Mouse (Mus musculus) MEL (cell line): ENCODE results near the gene Zc3h10. TPM values are rescaled to one million over a fixed set of nuclear protein-coding genes. Genes with fewer than 3 reads are reported as not detected.
A peak's percentile ranks its signal among the peaks of the same experiment; 100 is the strongest.

Experiments used
- DNase-seq: peaks from one replicate; pipeline ENCODE4 v3.0.0; 2011; ENCODE audit warnings: low read depth, low spot score
- H3K27ac ChIP-seq: 2 replicates; pipeline ENCODE4 v1.5.1; 2012; ENCODE audit warnings: low read depth, mild to moderate bottlenecking, control low read depth, low read length, moderate library complexity; ENCODE audit not compliant: control insufficient read depth
- H3K27me3 ChIP-seq, 2 experiments: fragments of 150-350 bp in 1 of 2; sonication (generic) in 1 of 2; 2 replicates each; pipeline ENCODE4 v1.6.1; 2012; ENCODE audit warnings: low read length in 2 of 2, mild to moderate bottlenecking in 2 of 2, improper control_type of control experiment in 1 of 2, moderate library complexity in 1 of 2; ENCODE audit not compliant: insufficient read depth in 2 of 2, control insufficient read depth in 1 of 2
- H3K36me3 ChIP-seq, 2 experiments: 2 replicates each; pipeline ENCODE4 v1.6.1; 2012 to 2014; ENCODE audit warnings: low read length in 2 of 2, improper control_type of control experiment in 1 of 2, inconsistent platforms in 1 of 2, mild to moderate bottlenecking in 1 of 2; ENCODE audit not compliant: insufficient read depth in 2 of 2, control insufficient read depth in 1 of 2
- H3K4me1 ChIP-seq, 2 experiments: fragments of 150-350 bp in 1 of 2; sonication (generic) in 1 of 2; 2 replicates each; pipeline ENCODE4 v1.6.1; 2012; ENCODE audit warnings: low read length in 2 of 2, improper control_type of control experiment in 1 of 2, mild to moderate bottlenecking in 1 of 2; ENCODE audit not compliant: insufficient read depth in 2 of 2, control insufficient read depth in 1 of 2
- H3K4me3 ChIP-seq, 2 experiments: fragments of 150-350 bp in 1 of 2; sonication (generic) in 1 of 2; 2 replicates each; pipeline ENCODE4 v1.5.1; 2012; ENCODE audit warnings: low read depth in 2 of 2, low read length in 2 of 2, mild to moderate bottlenecking in 2 of 2, moderate library complexity in 2 of 2, control low read depth in 1 of 2, improper control_type of control experiment in 1 of 2; ENCODE audit not compliant: control insufficient read depth in 1 of 2, insufficient read depth in 1 of 2
- H3K79me2 ChIP-seq: 2 replicates; pipeline ENCODE4 v1.6.1; 2012; ENCODE audit warnings: mild to moderate bottlenecking, low read length, moderate library complexity; ENCODE audit not compliant: control insufficient read depth, poor library complexity, insufficient read depth
- H3K9ac ChIP-seq: 2 replicates; pipeline ENCODE4 v1.6.1; 2012; ENCODE audit warnings: low read depth, mild to moderate bottlenecking, control low read depth, low read length, moderate library complexity; ENCODE audit not compliant: control insufficient read depth, poor library complexity, severe bottlenecking
- H3K9me3 ChIP-seq: fragments of 150-350 bp; sonication (generic); replicated peaks from 2 replicates; pipeline ENCODE4 v1.6.1; 2012; ENCODE audit warnings: mild to moderate bottlenecking, low read length, improper control_type of control experiment, moderate library complexity; ENCODE audit not compliant: insufficient read depth
- CHD1 ChIP-seq: IDR thresholded peaks from 2 replicates; pipeline ENCODE4 v1.6.1; 2012; ENCODE audit warnings: low read depth, mild to moderate bottlenecking, inconsistent platforms, low read length, improper control_type of control experiment
- CHD2 ChIP-seq: IDR thresholded peaks from 2 replicates; pipeline ENCODE4 v1.6.1; 2011; ENCODE audit warnings: low read length, improper control_type of control experiment
- CTCF ChIP-seq, 3 experiments: IDR thresholded peaks in 2 of 3; conservative IDR thresholded peaks in 1 of 3; 2 replicates each; pipeline ENCODE4 v1.5.1; 2011 to 2012; ENCODE audit warnings: low read length in 3 of 3, low read depth in 2 of 3, mild to moderate bottlenecking in 2 of 3, improper control_type of control experiment in 1 of 3, inconsistent platforms in 1 of 3, mixed read lengths in 1 of 3, moderate library complexity in 1 of 3; ENCODE audit not compliant: control insufficient read depth in 1 of 3, insufficient read depth in 1 of 3, poor library complexity in 1 of 3, severe bottlenecking in 1 of 3
- E2F4 ChIP-seq: IDR thresholded peaks from 2 replicates; pipeline ENCODE4 v1.6.1; 2011; ENCODE audit warnings: low read depth, low read length, improper control_type of control experiment, borderline replicate concordance
- ELF1 ChIP-seq: IDR thresholded peaks from 2 replicates; pipeline ENCODE4 v1.6.1; 2014; ENCODE audit warnings: low read depth, mild to moderate bottlenecking, inconsistent platforms, low read length, improper control_type of control experiment, moderate library complexity
- EP300 ChIP-seq, 2 experiments: IDR thresholded peaks; 2 replicates each; pipeline ENCODE4 v1.6.1; 2011; ENCODE audit warnings: improper control_type of control experiment in 2 of 2, low read length in 2 of 2, low read depth in 1 of 2, mild to moderate bottlenecking in 1 of 2
- ETS1 ChIP-seq: IDR thresholded peaks from 2 replicates; pipeline ENCODE4 v1.6.1; 2012; ENCODE audit warnings: low read depth, mild to moderate bottlenecking, inconsistent platforms, low read length, improper control_type of control experiment, moderate library complexity
- GABPA ChIP-seq: IDR thresholded peaks from 2 replicates; pipeline ENCODE4 v1.6.1; 2012; ENCODE audit warnings: low read depth, mild to moderate bottlenecking, inconsistent platforms, low read length, improper control_type of control experiment, moderate library complexity
- GATA1 ChIP-seq: IDR thresholded peaks from 2 replicates; pipeline ENCODE4 v1.6.1; 2011; ENCODE audit warnings: low read depth, low read length, improper control_type of control experiment
- HCFC1 ChIP-seq: IDR thresholded peaks from 2 replicates; pipeline ENCODE4 v1.6.1; 2012; ENCODE audit warnings: low read depth, mild to moderate bottlenecking, inconsistent platforms, low read length, improper control_type of control experiment, moderate library complexity
- JUND ChIP-seq: IDR thresholded peaks from 2 replicates; pipeline ENCODE4 v1.6.1; 2011; ENCODE audit warnings: low read depth, mild to moderate bottlenecking, improper control_type of control experiment, low read length
- KAT2A ChIP-seq: conservative IDR thresholded peaks from 2 replicates; pipeline ENCODE4 v1.6.1; 2012; ENCODE audit warnings: low read depth, low read length, improper control_type of control experiment, inconsistent platforms
- MAFK ChIP-seq: IDR thresholded peaks from 2 replicates; pipeline ENCODE4 v1.6.1; 2011; ENCODE audit warnings: low read depth, mild to moderate bottlenecking, low read length, improper control_type of control experiment, borderline replicate concordance
- MAX ChIP-seq: IDR thresholded peaks from 2 replicates; pipeline ENCODE4 v1.6.1; 2011; ENCODE audit warnings: low read length, improper control_type of control experiment
- MAZ ChIP-seq: IDR thresholded peaks from 2 replicates; pipeline ENCODE4 v1.6.1; 2012; ENCODE audit warnings: low read depth, mild to moderate bottlenecking, inconsistent platforms, low read length, improper control_type of control experiment
- MEF2A ChIP-seq: IDR thresholded peaks from 2 replicates; pipeline ENCODE4 v1.6.1; 2014; ENCODE audit warnings: low read depth, mild to moderate bottlenecking, inconsistent platforms, low read length, improper control_type of control experiment; ENCODE audit not compliant: poor library complexity, insufficient replicate concordance, severe bottlenecking; ENCODE audit errors: extremely low read depth
- MXI1 ChIP-seq: IDR thresholded peaks from 2 replicates; pipeline ENCODE4 v1.6.1; 2011; ENCODE audit warnings: mild to moderate bottlenecking, low read depth, low read length, improper control_type of control experiment
- MYB ChIP-seq: IDR thresholded peaks from 2 replicates; pipeline ENCODE4 v1.6.1; 2011; ENCODE audit warnings: mild to moderate bottlenecking, low read depth, low read length, improper control_type of control experiment
- MYC ChIP-seq: IDR thresholded peaks from 2 replicates; pipeline ENCODE4 v1.6.1; 2011; ENCODE audit warnings: low read depth, mild to moderate bottlenecking, low read length, improper control_type of control experiment, moderate library complexity
- NELFE ChIP-seq: IDR thresholded peaks from 2 replicates; pipeline ENCODE4 v1.6.1; 2011; ENCODE audit warnings: low read depth, low read length, improper control_type of control experiment
- NRF1 ChIP-seq: IDR thresholded peaks from 2 replicates; pipeline ENCODE4 v1.6.1; 2014; ENCODE audit warnings: low read depth, mild to moderate bottlenecking, inconsistent platforms, low read length, improper control_type of control experiment, moderate library complexity; ENCODE audit not compliant: poor library complexity, insufficient read depth, severe bottlenecking
- POLR2A ChIP-seq, 2 experiments: IDR thresholded peaks; 2 replicates each; pipeline ENCODE4 v1.6.1; 2011 to 2012; ENCODE audit warnings: low read length in 2 of 2, mild to moderate bottlenecking in 2 of 2, control low read depth in 1 of 2, improper control_type of control experiment in 1 of 2, low read depth in 1 of 2, moderate library complexity in 1 of 2; ENCODE audit not compliant: control insufficient read depth in 1 of 2, insufficient read depth in 1 of 2, poor library complexity in 1 of 2
- POLR2AphosphoS2 ChIP-seq: IDR thresholded peaks from 2 replicates; pipeline ENCODE4 v1.6.1; 2011; ENCODE audit warnings: low read length, improper control_type of control experiment
- POLR2AphosphoS5 ChIP-seq: IDR thresholded peaks from 2 replicates; pipeline ENCODE4 v1.6.1; 2012; ENCODE audit warnings: low read depth, borderline replicate concordance, mild to moderate bottlenecking, inconsistent platforms, low read length, moderate library complexity, mixed read lengths
- RAD21 ChIP-seq: IDR thresholded peaks from 2 replicates; pipeline ENCODE4 v1.6.1; 2011; ENCODE audit warnings: mild to moderate bottlenecking, low read depth, low read length, improper control_type of control experiment
- RCOR1 ChIP-seq: IDR thresholded peaks from 2 replicates; pipeline ENCODE4 v1.6.1; 2012; ENCODE audit warnings: low read depth, mild to moderate bottlenecking, inconsistent platforms, low read length, improper control_type of control experiment
- SIN3A ChIP-seq: IDR thresholded peaks from 2 replicates; pipeline ENCODE4 v1.6.1; 2012; ENCODE audit warnings: low read length, improper control_type of control experiment, inconsistent platforms
- SMC3 ChIP-seq: IDR thresholded peaks from 2 replicates; pipeline ENCODE4 v1.6.1; 2011; ENCODE audit warnings: low read depth, low read length, improper control_type of control experiment
- TAL1 ChIP-seq: IDR thresholded peaks from 2 replicates; pipeline ENCODE4 v1.6.1; 2012; ENCODE audit warnings: mild to moderate bottlenecking, inconsistent platforms, low read length, moderate library complexity, mixed read lengths
- TBP ChIP-seq: IDR thresholded peaks from 2 replicates; pipeline ENCODE4 v1.8.0; 2011; ENCODE audit warnings: low read depth, low read length, improper control_type of control experiment
- TCF12 ChIP-seq: IDR thresholded peaks from 2 replicates; pipeline ENCODE4 v1.6.1; 2014; ENCODE audit warnings: low read depth, mild to moderate bottlenecking, inconsistent platforms, low read length, improper control_type of control experiment, moderate library complexity
- UBTF ChIP-seq: IDR thresholded peaks from 2 replicates; pipeline ENCODE4 v1.6.1; 2012; ENCODE audit warnings: low read depth, mild to moderate bottlenecking, inconsistent platforms, low read length, improper control_type of control experiment, moderate library complexity, borderline replicate concordance; ENCODE audit not compliant: insufficient read depth
- USF1 ChIP-seq: IDR thresholded peaks from 2 replicates; pipeline ENCODE4 v1.6.1; 2014; ENCODE audit warnings: low read depth, mild to moderate bottlenecking, inconsistent platforms, low read length, improper control_type of control experiment, moderate library complexity
- USF2 ChIP-seq, 2 experiments: IDR thresholded peaks; 2 replicates each; pipeline ENCODE4 v1.6.1; 2011 to 2012; ENCODE audit warnings: improper control_type of control experiment in 2 of 2, low read length in 2 of 2, borderline replicate concordance in 1 of 2, inconsistent platforms in 1 of 2, low read depth in 1 of 2, mild to moderate bottlenecking in 1 of 2; ENCODE audit not compliant: insufficient read depth in 1 of 2
- ZC3H11A ChIP-seq: IDR thresholded peaks from 2 replicates; pipeline ENCODE4 v1.6.1; 2012; ENCODE audit warnings: low read depth, mild to moderate bottlenecking, inconsistent platforms, low read length, improper control_type of control experiment
- ZKSCAN1 ChIP-seq: IDR thresholded peaks from 2 replicates; pipeline ENCODE4 v1.6.1; 2012; ENCODE audit warnings: low read depth, mild to moderate bottlenecking, inconsistent platforms, low read length, improper control_type of control experiment, moderate library complexity
- ZMIZ1 ChIP-seq: IDR thresholded peaks from 2 replicates; pipeline ENCODE4 v1.6.1; 2012; ENCODE audit warnings: low read depth, mild to moderate bottlenecking, inconsistent platforms, low read length, improper control_type of control experiment, moderate library complexity
- ZNF384 ChIP-seq: IDR thresholded peaks from 2 replicates; pipeline ENCODE4 v1.6.1; 2012; ENCODE audit warnings: low read depth, mild to moderate bottlenecking, inconsistent platforms, low read length, improper control_type of control experiment
- polyA plus RNA-seq, 2 experiments: library from polyadenylated mRNA; stranded (reverse) in 1 of 2; unstranded in 1 of 2; fragments of >175 nt in 1 of 2; fragments of >200 nt in 1 of 2; gene quantifications; 2 replicates each; pipeline versions ENCODE4 v1.2.1 to v1.2.4; 2012; ENCODE audit warnings: low replicate concordance in 2 of 2, low read depth in 1 of 2; ENCODE audit not compliant: insufficient read length in 2 of 2, insufficient read depth in 1 of 2, missing spikeins in 1 of 2
- total RNA-seq: library from RNA; depleted of rRNA; stranded (reverse); fragments of 300-350 nt; gene quantifications from 2 replicates; pipeline ENCODE4 v1.2.3, GENCODE M21; 2012

Zc3h10 gene
- total and polyA plus RNA-seq, 3 experiments: 14.6 to 17.3 TPM; not detected in 1

DNA sequence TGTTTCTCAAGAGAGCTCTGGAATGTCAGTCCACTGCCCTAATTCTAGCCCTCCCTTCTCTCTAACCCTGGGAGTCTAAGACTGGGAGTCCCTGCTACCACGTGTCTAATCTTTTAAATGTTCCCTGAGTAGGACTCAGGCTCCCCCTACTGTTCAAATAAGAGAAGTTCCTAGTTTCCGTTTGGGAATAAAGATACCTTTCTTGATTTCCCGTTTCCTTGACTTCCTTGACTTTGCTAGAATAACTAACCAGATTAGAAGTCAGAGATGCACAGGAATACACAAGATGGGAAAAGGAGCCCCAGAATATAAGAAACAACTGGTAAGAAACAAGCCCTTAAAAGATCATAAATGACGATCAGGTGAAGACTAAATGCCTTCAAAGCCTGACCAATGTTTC lies 1.2 kb downstream of the Zc3h10 start:
- H3K79me2 ChIP-seq: peaks cover 18% of the 10 kb centered on the region
- no peaks in the 10 kb centered on the region for H3K27me3 ChIP-seq
- TF ChIP-seq CHD2 (no peak), POLR2AphosphoS2 (no peak), ELF1 (no peak), E2F4 (no peak), MAX (peak; percentile 96), ZKSCAN1 (no peak), CTCF (IDR thresholded peaks at IDR 0.05 in 2 of 3, conservative IDR thresholded peaks at IDR 0.05 in 1 of 3; ENCODE audit: control insufficient read depth in 1 of 3, insufficient read depth in 1 of 3, low read depth in 2 of 3, low read length in 3 of 3, poor library complexity in 1 of 3, severe bottlenecking in 1 of 3) (peak; percentile 14 to 93 (median 77); a peak in 4 of 6 replicates), ZC3H11A (peak; percentile 71), ZNF384 (no peak), KAT2A (no peak), MXI1 (peak; percentile 99), ZMIZ1 (no peak), MYC (peak; percentile 100), MEF2A (no peak), TBP (0 out of 2 replicates have a peak, but pooled peaks have one; percentile 39), GABPA (no peak), UBTF (no peak), MYB (no peak), NRF1 (no peak), RAD21 (peak; percentile 90), RCOR1 (no peak), TCF12 (no peak), POLR2AphosphoS5 (no peak), ETS1 (0 out of 2 replicates have a peak, but pooled peaks have one; percentile 11), SMC3 (peak; percentile 81), GATA1 (peak; percentile 22; the same call in 1 of the 2 replicates), TAL1 (no peak), NELFE (no peak), JUND (no peak), HCFC1 (peak; percentile 65), MAFK (no peak), USF2 (IDR thresholded peaks at IDR 0.05; ENCODE audit: borderline replicate concordance in 1 of 2, insufficient read depth in 1 of 2, low read depth in 1 of 2, low read length in 2 of 2) (no peak), USF1 (peak; percentile 89), CHD1 (no peak), SIN3A (peak; percentile 96), MAZ (no peak), POLR2A (IDR thresholded peaks at IDR 0.05; ENCODE audit: control insufficient read depth in 1 of 2, insufficient read depth in 1 of 2, low read depth in 1 of 2, low read length in 2 of 2, poor library complexity in 1 of 2) (peak in 1 of 2 experiments; percentile 37; a peak in 1 of 4 replicates), EP300 (IDR thresholded peaks at IDR 0.05; ENCODE audit: low read depth in 1 of 2, low read length in 2 of 2) (no peak)

More for the DNA sequence above, 1.2 kb downstream of the Zc3h10 start:
- H3K4me1 ChIP-seq: peaks cover 0 to 16% of the 10 kb centered on the region in 2 experiments; a peak in 2 of 4 replicates
- peak; percentile 84 for DNase-seq
- no peaks in the 10 kb centered on the region for H3K9me3 ChIP-seq
- H3K4me3 ChIP-seq: peak overlapping the region; percentile 75 to 96
- H3K36me3 ChIP-seq: peaks cover 0 to 8% of the 10 kb centered on the region in 2 experiments; a peak in 2 of 4 replicates
- H3K9ac ChIP-seq: peak overlapping the region; percentile 84
- H3K27ac ChIP-seq: peak overlapping the region; percentile 85
